In genomic region chr1:169495621-169496020, GRCm38 (mm10) we compare ENCODE assay signal across 8 mouse cellular contexts. TPM values are rescaled to one million over a fixed set of nuclear protein-coding genes. Genes with fewer than 3 reads are reported as not detected.
DNase-seq lines count a peak whose midpoint lies in the region; ATAC-seq lines count a peak whose summit lies in the region.

No protein-coding gene starts in this region.

- 0 out of 2 replicates have a peak, but pooled peaks have one; percentile 53 for ATAC-seq in megakaryocyte progenitor cell, adult 5-6 weeks (replicated peaks; ENCODE audit: poor library complexity)
- ATAC-seq in megakaryocyte, adult 5-6 weeks (ENCODE audit: poor library complexity, severe bottlenecking): no peak

- DNase-seq in kidney, adult 8-10 months: peak; percentile 2 to 41
- no peak for DNase-seq in kidney, adult 11 months
- DNase-seq in adrenal gland, postnatal 10 days: peak; percentile 55
- peak; percentile 71 for DNase-seq in embryo, embryonic 10.5 days (ENCODE audit: low spot score)
- peak; percentile 80 for DNase-seq in layer of hippocampus, adult 9-11 months
- DNase-seq in c-Kit-positive CD71-positive TER-119-positive erythroid progenitor cells, embryonic 14.5 days (ENCODE audit: low spot score): no peak

RNA-seq across cellular contexts. Expression of gene Nuf2, which starts 35.6 kb away (rescaled TPM):
- 10 to 100 TPM; 12.4 to 13.4 TPM for total RNA-seq in adrenal gland, postnatal 10 days (2021)
- 69.4 and 84.3 TPM in 2 replicates for total RNA-seq in megakaryocyte progenitor cell, adult 5-6 weeks (2015)
- total RNA-seq in megakaryocyte progenitor cell, adult 5-6 weeks (2017): 148 and 151 TPM in 2 replicates
- 80.0 and 82.6 TPM in 2 replicates for total RNA-seq in megakaryocyte, adult 5-6 weeks (2015)
- total RNA-seq in megakaryocyte, adult 5-6 weeks (2017): 143 and 162 TPM in 2 replicates

Comparison
In these comparisons a context has a peak if more than half of its experiments do, and no peak if none do; other contexts are left out.
1. DNase-seq: peak in kidney, adult 8-10 months (2 of 2), adrenal gland, postnatal 10 days (single experiment), embryo, embryonic 10.5 days (single experiment) and layer of hippocampus, adult 9-11 months (single experiment); none in kidney, adult 11 months (single experiment) and c-Kit-positive CD71-positive TER-119-positive erythroid progenitor cells, embryonic 14.5 days (single experiment).
2. RNA of gene Nuf2, which starts 35.6 kb away (total RNA-seq): 69.4 to 151 TPM in megakaryocyte progenitor cell, adult 5-6 weeks and 80.0 to 162 TPM in megakaryocyte, adult 5-6 weeks; 12.4 to 13.4 TPM in adrenal gland, postnatal 10 days; every median in the first group is over 4 times any median in the second.